ENCODE assay signal across 10 mouse cellular contexts in the genomic region with DNA sequence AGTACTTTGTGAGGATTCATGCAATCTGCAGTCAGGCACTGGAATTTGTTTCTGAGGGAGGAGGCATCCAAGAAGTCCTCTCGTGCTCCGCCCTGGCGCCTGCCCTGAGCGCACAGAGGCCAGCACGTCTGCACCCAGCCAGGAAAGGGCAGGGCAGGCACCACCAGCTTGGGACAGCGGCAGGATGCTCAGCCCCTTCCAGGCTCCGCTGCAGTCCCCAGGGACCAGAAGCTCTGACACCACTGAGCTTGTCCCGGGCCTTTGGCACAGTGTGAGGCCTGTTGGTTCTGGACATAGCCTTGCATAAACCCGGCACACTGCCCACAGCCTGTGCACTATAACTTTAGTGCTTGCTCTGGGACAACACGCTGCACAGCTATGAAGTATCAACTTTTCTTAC. TPM values are rescaled to one million over a fixed set of nuclear protein-coding genes. Genes with fewer than 3 reads are reported as not detected.
DNase-seq lines count a peak whose midpoint lies in the region; ATAC-seq lines count a peak whose summit lies in the region.
"Had no signal": no experiment of that assay in that cellular context is flagged by ENCODE, and none has a peak within 500 bp of the region (broad histone marks: within the 10 kb centered on the region; RNA-seq: fewer than 3 reads in every experiment).

No protein-coding gene starts in this region.

- H3K36me3 ChIP-seq in lung, embryonic 16.5 days (ENCODE audit: control insufficient read depth, insufficient read depth, low read length) = no peaks in the 10 kb centered on the region
- no peaks in the 10 kb centered on the region for H3K36me3 ChIP-seq in forebrain, embryonic 11.5 days (ENCODE audit: control insufficient read depth, insufficient read depth, low read length)
- H3K36me3 ChIP-seq: forebrain, embryonic 15.5 days had no signal

- H3K9me3 ChIP-seq in lung, embryonic 16.5 days (ENCODE audit: control insufficient read depth, low read length) = no peaks in the 10 kb centered on the region
- H3K9me3 ChIP-seq in forebrain, embryonic 11.5 days (ENCODE audit: control insufficient read depth, low read length) = no peaks in the 10 kb centered on the region
- H3K9me3 ChIP-seq: forebrain, embryonic 15.5 days had no signal

- 62% methylated on average over 10 of the region's 10 CpGs for WGBS in lung, embryonic 16.5 days
- WGBS in forebrain, embryonic 11.5 days = 77% methylated on average over 10 of the region's 10 CpGs

- no peak overlapping the region for H3K4me3 ChIP-seq in lung, embryonic 16.5 days (ENCODE audit: low read length)
- H3K4me3 ChIP-seq in forebrain, embryonic 11.5 days (ENCODE audit: low read depth, low read length) = no peak overlapping the region
- H3K4me3 ChIP-seq: forebrain, embryonic 15.5 days had no signal

- peak; percentile 76 for ATAC-seq in lung, embryonic 16.5 days (ENCODE audit: low read depth)
- no peak for ATAC-seq in forebrain, embryonic 11.5 days (replicated peaks; ENCODE audit: low FRiP score)
- ATAC-seq: forebrain, embryonic 15.5 days had no signal

- DNase-seq in MN1 (ENCODE audit: low spot score) = peak; percentile 41
- DNase-seq in adrenal gland, postnatal 36 days = peak; percentile 67 to 81
- peak; percentile 59 for DNase-seq in heart, postnatal 4 days
- no peak for DNase-seq in embryo, embryonic 10.5 days (ENCODE audit: low spot score)
- no peak for DNase-seq in spleen, postnatal 4 days (ENCODE audit: low spot score in 2 of 2)
- no peak for DNase-seq in forebrain, embryonic 11.5 days (ENCODE audit: low spot score)
- no peak for DNase-seq in cerebellum, adult 18-20 months
- DNase-seq: right cerebral cortex, postnatal 25 days had no signal

- no peak overlapping the region for H3K4me2 ChIP-seq in lung, embryonic 16.5 days (ENCODE audit: low read depth, low read length)
- no peak overlapping the region for H3K4me2 ChIP-seq in forebrain, embryonic 11.5 days (ENCODE audit: low read depth, low read length, severe bottlenecking)
- H3K4me2 ChIP-seq: forebrain, embryonic 15.5 days had no signal

- H3K4me1 ChIP-seq in lung, embryonic 16.5 days (replicated peaks; ENCODE audit: control insufficient read depth, insufficient read depth, low read length) = peaks cover 5% of the 10 kb centered on the region; the same call in 1 of the 2 replicates
- no peaks in the 10 kb centered on the region for H3K4me1 ChIP-seq in forebrain, embryonic 11.5 days (replicated peaks; ENCODE audit: control insufficient read depth, insufficient read depth, low read length)

- H3K27me3 ChIP-seq in lung, embryonic 16.5 days (ENCODE audit: control insufficient read depth, insufficient read depth, low read depth, low read length) = no peaks in the 10 kb centered on the region
- no peaks in the 10 kb centered on the region for H3K27me3 ChIP-seq in forebrain, embryonic 11.5 days (ENCODE audit: control insufficient read depth, insufficient read depth, low read length)
- H3K27me3 ChIP-seq: forebrain, embryonic 15.5 days had no signal

- H3K27ac ChIP-seq in lung, embryonic 16.5 days (ENCODE audit: low read length) = no peak overlapping the region
- H3K27ac ChIP-seq in forebrain, embryonic 11.5 days (ENCODE audit: low read depth, low read length) = no peak overlapping the region
- H3K27ac ChIP-seq: forebrain, embryonic 15.5 days had no signal

- H3K9ac ChIP-seq in lung, embryonic 16.5 days (ENCODE audit: low read length) = no peak overlapping the region
- H3K9ac ChIP-seq in forebrain, embryonic 11.5 days (ENCODE audit: low read length) = no peak overlapping the region
- H3K9ac ChIP-seq: forebrain, embryonic 15.5 days had no signal

RNA-seq across cellular contexts. Expression of a gene that starts 24.3 kb away (rescaled TPM):
- total RNA-seq in adrenal gland, postnatal 36 days (2021) = 100 to 1,000 TPM; 110 to 144 TPM
- 10 to 100 TPM; 70.2 to 73.8 TPM for total RNA-seq in heart, postnatal 4 days (2021)
- 56.6 and 71.0 TPM in 2 replicates for polyA plus RNA-seq in lung, embryonic 16.5 days (2015; fragmentation: Nextera tagmentation; extraction: Ambion mirVana)
- polyA plus RNA-seq in forebrain, embryonic 11.5 days (2014; fragmentation: Nextera tagmentation; extraction: Ambion mirVana) = 20.7 and 24.5 TPM in 2 replicates

Comparison
In these comparisons a context has a peak if more than half of its experiments do, and no peak if none do; other contexts are left out.
1. DNase-seq: peak in MN1 (single experiment), adrenal gland, postnatal 36 days (2 of 2) and heart, postnatal 4 days (single experiment); none in embryo, embryonic 10.5 days (single experiment), spleen, postnatal 4 days (0 of 2), forebrain, embryonic 11.5 days (single experiment) and cerebellum, adult 18-20 months (0 of 2).